17 mouse cellular contexts compared by ENCODE assay signal in the genomic region with DNA sequence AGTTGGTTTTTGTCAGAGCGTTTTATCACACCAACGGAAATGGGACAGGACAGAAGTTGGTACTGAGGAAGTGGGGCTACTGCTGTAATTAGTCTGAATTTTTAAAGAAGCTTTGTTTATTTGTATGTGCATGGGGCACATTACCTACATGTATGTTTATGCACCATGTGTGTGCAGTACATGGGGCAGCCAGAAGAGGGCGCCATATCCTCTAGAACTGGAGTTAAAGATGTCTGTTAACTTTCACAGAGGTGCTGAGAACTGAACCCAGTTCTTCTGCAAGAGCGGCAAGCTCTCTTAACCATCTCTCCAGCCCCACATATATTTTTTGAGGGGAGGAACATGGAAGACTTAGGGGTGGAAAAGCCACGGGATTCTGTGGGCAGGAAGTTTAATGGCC. TPM values are rescaled to one million over a fixed set of nuclear protein-coding genes. Genes with fewer than 3 reads are reported as not detected.
A peak's percentile ranks its signal among the peaks of the same experiment; 100 is the strongest.
DNase-seq lines count a peak whose midpoint lies in the region; ATAC-seq and TF ChIP-seq lines count a peak whose summit lies in the region.
"Had no signal": no experiment of that assay in that cellular context is flagged by ENCODE, and none has a peak within 500 bp of the region (broad histone marks: within the 10 kb centered on the region; RNA-seq: fewer than 3 reads in every experiment).

No protein-coding gene starts in this region.

- 94% methylated on average over 5 of the region's 5 CpGs for WGBS in hindbrain, embryonic 10.5 days
- WGBS in hindbrain, embryonic 16.5 days, result 91% methylated on average over 5 of the region's 5 CpGs
- 89% methylated on average over 5 of the region's 5 CpGs for WGBS in limb, embryonic 11.5 days

- H3K27me3 ChIP-seq in hindbrain, embryonic 10.5 days (ENCODE audit: insufficient read depth, poor library complexity, severe bottlenecking), result peaks cover 24% of the 10 kb centered on the region
- no peaks in the 10 kb centered on the region for H3K27me3 ChIP-seq in hindbrain, embryonic 16.5 days (replicated peaks; ENCODE audit: control insufficient read depth, insufficient read depth, low read length)
- no peaks in the 10 kb centered on the region; the same call in 1 of the 2 replicates for H3K27me3 ChIP-seq in limb, embryonic 11.5 days (ENCODE audit: control insufficient read depth, insufficient read depth, low read length)

- peaks cover 42% of the 10 kb centered on the region for H3K4me1 ChIP-seq in hindbrain, embryonic 10.5 days (replicated peaks)
- H3K4me1 ChIP-seq in hindbrain, embryonic 16.5 days (ENCODE audit: control insufficient read depth, insufficient read depth, low read depth, low read length), result peaks cover 31% of the 10 kb centered on the region
- peaks cover 28% of the 10 kb centered on the region for H3K4me1 ChIP-seq in limb, embryonic 11.5 days (ENCODE audit: control insufficient read depth, insufficient read depth, low read length)

- no peak overlapping the region for H3K27ac ChIP-seq in hindbrain, embryonic 10.5 days
- no peak overlapping the region for H3K27ac ChIP-seq in hindbrain, embryonic 16.5 days (ENCODE audit: low read depth, low read length)
- H3K27ac ChIP-seq in left cerebral cortex, adult 2 months, result no peak overlapping the region
- H3K27ac ChIP-seq in limb, embryonic 11.5 days (replicated peaks; ENCODE audit: low read depth, low read length), result no peak overlapping the region
- H3K27ac ChIP-seq: macrophage; stomach, embryonic 15.5 days had no signal

- no peaks in the 10 kb centered on the region for H3K36me3 ChIP-seq in hindbrain, embryonic 10.5 days
- H3K36me3 ChIP-seq in hindbrain, embryonic 16.5 days (ENCODE audit: control insufficient read depth, insufficient read depth, low read length), result no peaks in the 10 kb centered on the region
- H3K36me3 ChIP-seq in limb, embryonic 11.5 days (ENCODE audit: control insufficient read depth, insufficient read depth, low read length), result no peaks in the 10 kb centered on the region
- H3K36me3 ChIP-seq: stomach, embryonic 15.5 days had no signal

- peak; percentile 32 for TF ChIP-seq CTCF in left cerebral cortex, adult 2 months (IDR thresholded peaks at IDR 0.05)

- peak; percentile 1 for DNase-seq in hindbrain, embryonic 10.5 days (ENCODE audit: low spot score)
- peak; percentile 7 to 8 for DNase-seq in left cerebral cortex, adult 2 months (ENCODE audit: extremely low spot score in 1 of 2, low spot score in 2 of 2)
- no peak for DNase-seq in left cerebral cortex, adult 11 months (ENCODE audit: low spot score)
- DNase-seq in testis, postnatal 10 days (ENCODE audit: low spot score), result peak; percentile 57
- no peak for DNase-seq in testis, postnatal 14 days (ENCODE audit: low spot score)
- peak; percentile 20 for DNase-seq in limb, embryonic 11.5 days (ENCODE audit: low spot score)
- DNase-seq in embryo, embryonic 9.5 days (ENCODE audit: extremely low spot score), result no peak
- DNase-seq: cerebellum, postnatal 10 days; gastrocnemius, postnatal 25 days had no signal

- ATAC-seq in hindbrain, embryonic 16.5 days, result no peak
- no peak for ATAC-seq in limb, embryonic 11.5 days (ENCODE audit: insufficient number of reproducible peaks, low FRiP score, low TSS enrichment, low read depth)
- ATAC-seq: forebrain, embryonic 14.5 days; inflammation-experienced regulatory T-cells, adult 6 months had no signal

- H3K4me2 ChIP-seq in hindbrain, embryonic 16.5 days (ENCODE audit: low read length), result no peak overlapping the region
- no peak overlapping the region for H3K4me2 ChIP-seq in limb, embryonic 11.5 days (ENCODE audit: low read depth, severe bottlenecking)
- H3K4me2 ChIP-seq: stomach, embryonic 15.5 days had no signal

- H3K4me3 ChIP-seq in hindbrain, embryonic 10.5 days, result no peak overlapping the region
- no peak overlapping the region for H3K4me3 ChIP-seq in hindbrain, embryonic 16.5 days (ENCODE audit: low read length)
- no peak overlapping the region for H3K4me3 ChIP-seq in left cerebral cortex, adult 2 months
- H3K4me3 ChIP-seq in limb, embryonic 11.5 days (ENCODE audit: low read depth, low read length), result no peak overlapping the region
- H3K4me3 ChIP-seq: stomach, embryonic 15.5 days had no signal

- no peak overlapping the region for H3K9ac ChIP-seq in hindbrain, embryonic 16.5 days (ENCODE audit: low read depth, low read length)
- no peak overlapping the region for H3K9ac ChIP-seq in limb, embryonic 11.5 days (ENCODE audit: low read length)
- H3K9ac ChIP-seq: stomach, embryonic 15.5 days had no signal

- peaks cover 7% of the 10 kb centered on the region for H3K9me3 ChIP-seq in hindbrain, embryonic 10.5 days
- no peaks in the 10 kb centered on the region for H3K9me3 ChIP-seq in hindbrain, embryonic 16.5 days (ENCODE audit: control insufficient read depth, low read length)
- H3K9me3 ChIP-seq in limb, embryonic 11.5 days (ENCODE audit: control insufficient read depth, low read length), result no peaks in the 10 kb centered on the region
- H3K9me3 ChIP-seq: stomach, embryonic 15.5 days had no signal

- intact Hi-C loops in left cerebral cortex, adult 2 months (cut with DNase I), result no loop called here

RNA-seq across cellular contexts. Expression of a gene that starts 22.9 kb away (rescaled TPM):
- polyA plus RNA-seq in hindbrain, embryonic 10.5 days (2016; fragmentation: Nextera tagmentation; extraction: Ambion mirVana), result not detected in 2 replicates
- not detected in 2 replicates for polyA plus RNA-seq in hindbrain, embryonic 16.5 days (2015; fragmentation: Nextera tagmentation; extraction: Ambion mirVana)
- total RNA-seq in left cerebral cortex, adult 2 months (2021), result under 1 TPM in 1 of 2 experiments, not detected in 1; 0.11 TPM
- 0.05 and 0.23 TPM in 2 replicates for polyA plus RNA-seq in limb, embryonic 11.5 days (2014; fragmentation: Nextera tagmentation; extraction: Ambion mirVana)
- total RNA-seq: monocyte, adult 5-6 weeks; neutrophil, adult 5-6 weeks had no signal
- polyA plus RNA-seq: forebrain, embryonic 14.5 days; heart, embryonic 14.5 days; inflammation-experienced regulatory T-cells, adult 6 months; macrophage had no signal

RNA-seq across cellular contexts. Expression of a gene that starts 43.0 kb away (rescaled TPM):
- polyA plus RNA-seq in hindbrain, embryonic 10.5 days (2016; fragmentation: Nextera tagmentation; extraction: Ambion mirVana), result 0.17 and 0.73 TPM in 2 replicates
- 0.20 TPM in 1 of 2 replicates, not detected in the other for polyA plus RNA-seq in hindbrain, embryonic 16.5 days (2015; fragmentation: Nextera tagmentation; extraction: Ambion mirVana)
- under 1 TPM in 1 of 2 experiments, not detected in 1; 0.36 TPM for total RNA-seq in left cerebral cortex, adult 2 months (2021)
- not detected in 2 replicates for polyA plus RNA-seq in limb, embryonic 11.5 days (2014; fragmentation: Nextera tagmentation; extraction: Ambion mirVana)
- polyA plus RNA-seq: forebrain, embryonic 14.5 days; heart, embryonic 14.5 days had no signal

RNA-seq across cellular contexts. Expression of a gene that starts 56.4 kb away (rescaled TPM):
- 0.04 and 0.10 TPM in 2 replicates for polyA plus RNA-seq in hindbrain, embryonic 10.5 days (2016; fragmentation: Nextera tagmentation; extraction: Ambion mirVana)
- polyA plus RNA-seq in hindbrain, embryonic 16.5 days (2015; fragmentation: Nextera tagmentation; extraction: Ambion mirVana), result 0.08 TPM in 1 of 2 replicates, not detected in the other
- under 1 TPM in 1 of 2 experiments, not detected in 1; 0.14 TPM for total RNA-seq in left cerebral cortex, adult 2 months (2021)
- 0.11 TPM in 1 of 2 replicates, not detected in the other for polyA plus RNA-seq in limb, embryonic 11.5 days (2014; fragmentation: Nextera tagmentation; extraction: Ambion mirVana)
- total RNA-seq: gastrocnemius, postnatal 25 days; monocyte, adult 5-6 weeks; neutrophil, adult 5-6 weeks had no signal
- polyA plus RNA-seq: forebrain, embryonic 14.5 days; inflammation-experienced regulatory T-cells, adult 6 months; macrophage had no signal

Comparison
In these comparisons a context has a peak if more than half of its experiments do, and no peak if none do; other contexts are left out.
1. DNase-seq: peak in hindbrain, embryonic 10.5 days (single experiment), left cerebral cortex, adult 2 months (2 of 2), testis, postnatal 10 days (single experiment) and limb, embryonic 11.5 days (single experiment); none in left cerebral cortex, adult 11 months (single experiment), testis, postnatal 14 days (single experiment) and embryo, embryonic 9.5 days (single experiment).